Mouse (Mus musculus) liver, adult 10 weeks (tissue): Measurements from ENCODE around the gene Hdgfl1. TPM values are rescaled to one million over a fixed set of nuclear protein-coding genes. Genes with fewer than 3 reads are reported as not detected.

Experiments
- polyA plus RNA-seq: library from polyadenylated mRNA; stranded (reverse); fragments of 350-450 nt; fragmentation: Illumina TruSeq; extraction: RNeasy Lipid Tissue Mini Kit (QIAGEN cat#74804); gene quantifications from one replicate; pipeline ENCODE4 v1.2.3, GENCODE M21; 2014; ENCODE audit warnings: low read depth, low replicate concordance

Hdgfl1 gene
- not detected for polyA plus RNA-seq

DNA sequence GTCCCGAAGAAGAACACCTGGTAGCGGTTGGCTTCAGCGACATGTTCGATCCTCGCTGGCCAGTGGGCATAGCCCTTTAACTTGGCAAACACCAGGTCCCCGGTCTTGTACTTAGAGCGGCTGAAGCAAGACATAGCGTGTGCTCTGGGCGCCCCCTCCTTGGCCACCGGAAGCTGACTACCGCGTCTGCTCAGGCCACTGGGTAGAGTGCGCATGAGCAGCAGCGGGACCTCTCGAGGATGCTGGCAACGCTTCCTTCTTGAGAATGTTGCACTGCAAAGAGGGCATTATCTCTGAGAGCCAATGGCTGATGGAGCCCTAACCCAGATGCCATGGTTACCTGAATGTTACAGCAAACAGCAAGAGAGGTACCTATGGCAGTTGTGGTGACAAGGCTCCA, at the start of gene Hdgfl1:
Hdgfl1 (minus strand) TSS at position 211 of the 400 bp plus-strand sequence.

